Mouse (Mus musculus) forebrain, postnatal 0 days (tissue): ENCODE measurements around the gene Actr5. TPM values are rescaled to one million over a fixed set of nuclear protein-coding genes. Genes with fewer than 3 reads are reported as not detected.

Source experiments
- ATAC-seq: fragments of 200-750 bp; cut with Nextera tagmentation; 2 replicates; pipeline ENCODE4 v1.8.0; 2017; ENCODE audit warnings: mild to moderate bottlenecking, moderate library complexity
- DNase-seq: peaks from one replicate; pipeline ENCODE4 v3.0.0-alpha.2; 2015
- H3K27ac ChIP-seq: fragments of 300-500 bp; sonication (generic); 2 replicates; pipeline ENCODE4 v1.5.1; 2014; ENCODE audit warnings: low read depth, mild to moderate bottlenecking, antibody characterized with exemption, low read length, moderate library complexity, mixed read lengths
- H3K27me3 ChIP-seq: fragments of 300-500 bp; sonication (generic); 2 replicates; pipeline ENCODE4 v1.6.1; 2014; ENCODE audit warnings: mild to moderate bottlenecking, low read length, mixed read lengths; ENCODE audit not compliant: insufficient read depth
- H3K36me3 ChIP-seq: fragments of 300-500 bp; sonication (generic); 2 replicates; pipeline ENCODE4 v1.6.1; 2014; ENCODE audit warnings: mild to moderate bottlenecking, moderate library complexity; ENCODE audit not compliant: insufficient read depth
- H3K4me1 ChIP-seq: fragments of 300-500 bp; sonication (generic); 2 replicates; pipeline ENCODE4 v1.6.1; 2014; ENCODE audit warnings: antibody characterized with exemption; ENCODE audit not compliant: insufficient read depth
- H3K4me2 ChIP-seq: fragments of 300-500 bp; sonication (generic); 2 replicates; pipeline ENCODE4 v1.6.1; 2014; ENCODE audit warnings: low read depth, mild to moderate bottlenecking, moderate library complexity
- H3K4me3 ChIP-seq: fragments of 300-500 bp; sonication (generic); 2 replicates; pipeline ENCODE4 v1.5.1; 2014; ENCODE audit warnings: low read depth, low read length, mixed read lengths
- H3K9ac ChIP-seq: fragments of 300-500 bp; sonication (generic); 2 replicates; pipeline ENCODE4 v1.6.1; 2014; ENCODE audit warnings: mild to moderate bottlenecking
- H3K9me3 ChIP-seq: fragments of 300-500 bp; sonication (generic); 2 replicates; pipeline ENCODE4 v1.6.1; 2016; ENCODE audit warnings: low read length
- CTCF ChIP-seq: sonication (generic); IDR thresholded peaks from 2 replicates; pipeline ENCODE4 v1.5.1; 2016; ENCODE audit warnings: antibody characterized with exemption, control low read depth, low read depth
- WGBS: fragments of 180-500 bp; shearing (Covaris S2); extraction: QIAGEN DNeasy Blood & Tissue Kit; methylation state at CpG from one replicate; pipeline ENCODE4 v1.1.7; 2014; 5-methylcytosine and 5-hydroxymethylcytosine counted together
- polyA plus RNA-seq: library from polyadenylated mRNA; unstranded; fragments of >200 nt; fragmentation: Nextera tagmentation; extraction: Ambion mirVana; gene quantifications from 2 replicates; pipeline ENCODE4 v1.2.1, GENCODE M21; 2015
- total RNA-seq: library from RNA; depleted of rRNA; stranded (reverse); fragments of >200 nt; gene quantifications from 2 replicates; pipeline ENCODE4 v1.2.3, GENCODE M21; 2014

The Actr5 gene
- total and polyA plus RNA-seq, 2 experiments from 2014 or later, result 8.2 to 30.8 TPM

DNA sequence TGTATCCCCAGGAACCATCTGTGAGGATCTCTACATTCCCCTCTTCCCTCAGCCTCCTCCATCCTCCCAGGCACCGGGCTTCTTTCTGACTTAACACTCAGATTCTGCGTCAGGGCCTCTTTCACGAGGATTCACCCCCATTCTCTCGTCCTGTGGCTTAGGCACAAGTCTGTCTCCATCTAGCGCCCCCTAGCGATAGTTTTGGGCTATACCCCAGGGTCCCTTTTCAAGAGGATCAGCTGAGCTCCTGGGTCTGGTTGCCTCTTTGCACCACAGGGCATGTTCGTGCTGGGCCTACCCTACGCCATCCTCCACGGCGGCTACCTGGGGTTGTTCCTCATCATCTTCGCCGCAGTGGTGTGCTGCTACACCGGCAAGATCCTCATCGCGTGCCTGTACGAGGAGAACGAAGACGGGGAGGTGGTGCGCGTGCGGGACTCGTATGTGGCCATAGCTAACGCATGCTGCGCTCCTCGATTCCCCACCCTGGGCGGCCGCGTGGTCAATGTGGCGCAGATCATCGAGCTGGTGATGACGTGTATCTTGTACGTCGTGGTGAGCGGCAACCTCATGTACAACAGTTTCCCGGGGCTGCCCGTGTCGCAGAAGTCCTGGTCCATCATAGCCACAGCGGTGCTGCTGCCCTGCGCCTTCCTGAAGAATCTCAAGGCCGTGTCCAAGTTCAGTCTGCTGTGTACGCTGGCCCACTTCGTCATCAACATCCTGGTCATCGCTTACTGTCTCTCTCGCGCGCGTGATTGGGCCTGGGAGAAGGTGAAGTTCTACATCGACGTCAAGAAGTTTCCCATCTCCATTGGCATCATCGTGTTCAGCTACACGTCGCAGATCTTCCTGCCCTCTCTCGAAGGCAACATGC lies 10.9 kb upstream of the Actr5 start:
- peak overlapping the region; percentile 89 for H3K27ac ChIP-seq
- H3K36me3 ChIP-seq, result no peaks in the 10 kb centered on the region
- peaks cover 27% of the 10 kb centered on the region for H3K27me3 ChIP-seq
- H3K4me1 ChIP-seq, result no peaks in the 10 kb centered on the region
- DNase-seq (peak; percentile 90), ATAC-seq (peak; percentile 46)
- H3K9ac ChIP-seq, result peak overlapping the region; percentile 60
- TF ChIP-seq CTCF, result peak; percentile 78
- WGBS, result 3% methylated on average over 53 of the region's 53 CpGs
- no peaks in the 10 kb centered on the region for H3K9me3 ChIP-seq
- H3K4me3 ChIP-seq, result peak overlapping the region; percentile 43
- H3K4me2 ChIP-seq, result peak overlapping the region; percentile 55

DNA sequence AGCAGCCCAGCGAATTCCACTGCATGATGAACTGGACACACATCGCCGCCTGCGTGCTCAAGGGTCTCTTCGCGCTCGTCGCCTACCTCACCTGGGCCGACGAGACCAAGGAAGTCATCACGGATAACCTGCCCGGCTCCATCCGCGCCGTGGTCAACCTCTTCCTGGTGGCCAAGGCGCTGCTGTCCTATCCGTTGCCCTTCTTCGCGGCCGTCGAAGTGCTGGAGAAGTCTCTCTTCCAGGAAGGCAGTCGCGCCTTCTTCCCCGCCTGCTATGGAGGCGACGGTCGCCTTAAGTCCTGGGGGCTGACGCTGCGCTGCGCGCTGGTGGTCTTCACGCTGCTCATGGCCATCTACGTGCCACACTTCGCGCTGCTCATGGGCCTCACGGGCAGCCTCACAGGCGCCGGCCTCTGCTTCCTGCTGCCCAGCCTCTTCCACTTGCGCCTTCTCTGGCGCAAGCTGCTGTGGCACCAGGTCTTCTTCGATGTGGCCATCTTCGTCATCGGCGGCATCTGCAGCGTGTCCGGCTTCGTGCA lies 10.2 kb upstream of the Actr5 start:
- ATAC-seq, result no peak
- Histone ChIP-seq H3K27me3 (peaks cover 27% of the 10 kb centered on the region), H3K4me1 (no peaks in the 10 kb centered on the region), H3K36me3 (no peaks in the 10 kb centered on the region), H3K27ac (peak overlapping the region; percentile 45; the same call in 1 of the 2 replicates), H3K4me3 (peak overlapping the region; percentile 43), H3K9ac (peak overlapping the region; percentile 41), H3K4me2 (peak overlapping the region; percentile 55), H3K9me3 (no peaks in the 10 kb centered on the region)
- TF ChIP-seq CTCF, result no peak
- peak; percentile 46 for DNase-seq
- 3% methylated on average over 47 of the region's 47 CpGs for WGBS

DNA sequence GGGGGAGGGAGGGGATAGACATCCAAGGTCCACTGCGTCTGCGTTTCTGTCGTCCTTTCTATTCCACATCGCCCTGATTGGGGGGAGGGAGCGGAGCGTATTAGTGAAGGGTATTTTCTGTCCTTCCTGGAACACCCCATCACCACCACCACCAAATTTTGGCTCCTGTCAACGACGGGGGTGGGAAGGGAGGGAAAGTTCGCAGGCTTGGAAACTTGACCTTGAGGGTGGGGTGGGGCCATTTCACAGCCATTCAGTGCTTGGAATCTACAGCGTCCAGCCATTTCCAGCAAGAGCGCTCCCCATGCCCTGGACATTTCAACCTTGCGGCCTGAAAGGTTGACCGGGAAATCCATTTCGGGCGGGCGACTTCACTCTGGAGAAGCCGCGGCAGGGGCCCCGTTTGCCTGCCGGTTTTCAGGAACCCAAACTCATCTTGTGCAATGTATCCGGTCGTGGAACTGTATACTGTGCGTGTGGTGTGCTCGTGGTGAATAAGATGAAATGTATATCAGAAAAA lies 9.5 kb upstream of the Actr5 start:
- Histone ChIP-seq H3K27ac (no peak overlapping the region), H3K27me3 (peaks cover 25% of the 10 kb centered on the region), H3K36me3 (no peaks in the 10 kb centered on the region), H3K4me1 (no peaks in the 10 kb centered on the region), H3K4me2 (peak overlapping the region; percentile 55), H3K9me3 (no peaks in the 10 kb centered on the region), H3K9ac (peak overlapping the region; percentile 41), H3K4me3 (peak overlapping the region; percentile 43)
- no peak for TF ChIP-seq CTCF
- ATAC-seq, result no peak
- DNase-seq, result no peak
- WGBS, result 2% methylated on average over 24 of the region's 24 CpGs

DNA sequence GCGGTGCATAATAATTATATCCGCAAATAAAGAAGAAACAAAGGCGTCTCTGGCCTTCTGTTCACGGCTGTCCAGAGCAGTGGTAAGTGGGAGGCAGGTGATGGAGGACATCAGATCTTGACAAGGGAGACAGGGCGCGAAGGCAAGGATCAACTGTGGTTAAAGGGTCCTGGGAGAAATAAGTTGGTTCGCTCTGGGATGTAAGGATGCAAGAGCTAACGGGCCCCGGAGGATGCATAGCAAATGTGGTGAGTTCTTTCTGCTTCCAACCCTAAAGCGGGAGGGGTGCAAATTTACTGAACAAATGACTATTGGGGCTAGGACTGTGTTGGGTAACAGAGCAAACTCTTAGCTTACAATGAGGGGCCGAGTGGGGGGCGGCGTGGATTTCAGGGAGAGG lies 9.0 kb upstream of the Actr5 start:
- Histone ChIP-seq H3K9me3 (no peaks in the 10 kb centered on the region), H3K27ac (peak overlapping the region; percentile 62; the same call in 1 of the 2 replicates), H3K27me3 (peaks cover 21% of the 10 kb centered on the region), H3K36me3 (no peaks in the 10 kb centered on the region), H3K4me2 (peak overlapping the region; percentile 55), H3K4me3 (peak overlapping the region; percentile 43), H3K9ac (peak overlapping the region; percentile 41), H3K4me1 (no peaks in the 10 kb centered on the region)
- 3% methylated on average over 13 of the region's 13 CpGs for WGBS
- no peak for TF ChIP-seq CTCF
- ATAC-seq (no peak), DNase-seq (peak; percentile 53)

DNA sequence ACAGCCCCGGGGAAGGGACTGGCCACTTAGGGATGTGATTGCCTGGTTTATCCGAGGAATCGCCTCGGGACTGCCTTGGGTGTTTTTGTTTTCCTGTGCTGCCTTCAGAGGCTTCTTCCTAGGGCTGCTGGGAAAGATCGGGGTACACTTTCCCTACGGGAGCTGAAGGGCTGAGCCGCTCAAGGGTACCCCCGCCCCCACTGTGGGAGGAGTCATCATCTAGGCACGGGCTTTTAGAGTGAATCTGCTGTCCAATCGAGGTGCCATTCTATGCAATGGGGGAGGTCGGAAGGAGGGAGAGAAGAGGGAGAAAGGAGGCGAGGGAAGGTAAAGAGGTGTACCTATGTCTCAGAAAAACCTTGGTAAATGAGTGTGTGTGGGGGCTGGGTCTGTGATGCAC lies 8.4 kb upstream of the Actr5 start:
- 2% methylated on average over 12 of the region's 12 CpGs for WGBS
- Histone ChIP-seq H3K27me3 (peaks cover 20% of the 10 kb centered on the region), H3K9ac (peak overlapping the region; percentile 41), H3K4me1 (no peaks in the 10 kb centered on the region), H3K9me3 (no peaks in the 10 kb centered on the region), H3K36me3 (no peaks in the 10 kb centered on the region), H3K27ac (peak overlapping the region; percentile 62), H3K4me3 (peak overlapping the region; percentile 43), H3K4me2 (peak overlapping the region; percentile 55)
- peak; percentile 75 for DNase-seq
- no peak for TF ChIP-seq CTCF
- peak; percentile 80 for ATAC-seq

DNA sequence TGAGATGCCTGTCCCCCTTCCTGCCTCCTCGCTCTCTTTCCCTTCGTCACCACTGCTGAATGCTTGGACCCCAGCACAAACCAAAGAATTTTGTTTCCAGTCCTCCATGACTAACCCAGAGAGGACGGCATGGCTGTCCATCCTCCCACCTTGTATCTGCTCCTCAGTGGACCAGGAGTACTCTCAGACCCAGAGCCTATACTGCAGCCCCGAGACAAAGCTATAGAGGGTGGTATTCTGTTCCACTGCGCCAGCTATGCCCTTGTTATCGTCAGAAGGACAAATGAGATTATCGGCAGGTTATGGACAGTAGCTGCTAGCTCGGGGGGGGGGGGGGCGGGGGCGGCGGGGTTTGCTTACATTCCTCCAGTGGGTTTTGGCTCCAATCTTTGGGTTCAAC lies 7.9 kb upstream of the Actr5 start:
- no peaks in the 10 kb centered on the region for H3K4me1 ChIP-seq
- H3K4me3 ChIP-seq, result peak overlapping the region; percentile 43
- no peaks in the 10 kb centered on the region for H3K36me3 ChIP-seq
- H3K4me2 ChIP-seq, result peak overlapping the region; percentile 55
- no peak for TF ChIP-seq CTCF
- no peaks in the 10 kb centered on the region for H3K9me3 ChIP-seq
- H3K27me3 ChIP-seq, result peaks cover 20% of the 10 kb centered on the region
- peak overlapping the region; percentile 62 for H3K27ac ChIP-seq
- ATAC-seq, result peak; percentile 30; the same call in 1 of the 2 replicates
- WGBS, result 7% methylated on average over 11 of the region's 11 CpGs
- no peak for DNase-seq
- H3K9ac ChIP-seq, result no peak overlapping the region

DNA sequence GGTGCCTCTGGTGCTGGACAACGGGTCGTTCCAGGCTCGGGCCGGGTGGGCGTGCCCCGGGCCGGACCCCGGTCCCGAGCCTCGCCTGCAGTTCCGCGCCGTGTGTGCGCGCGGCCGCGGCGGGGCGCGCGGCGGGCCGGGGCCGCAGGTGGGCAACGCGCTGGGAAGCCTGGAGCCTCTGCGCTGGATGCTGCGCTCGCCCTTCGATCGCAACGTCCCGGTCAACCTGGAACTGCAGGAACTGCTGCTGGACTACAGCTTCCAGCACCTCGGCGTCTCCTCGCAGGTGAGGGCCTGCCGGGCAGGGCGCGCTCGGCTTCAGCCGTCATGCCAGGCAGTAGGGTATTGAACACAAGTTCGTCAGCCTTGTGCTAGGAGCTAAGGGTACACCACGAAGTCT lies 543 bp downstream of the Actr5 start:
- Histone ChIP-seq H3K4me3 (peak overlapping the region; percentile 77), H3K4me1 (peaks cover 11% of the 10 kb centered on the region; the same call in 1 of the 2 replicates), H3K27ac (peak overlapping the region; percentile 74), H3K36me3 (peaks cover 17% of the 10 kb centered on the region; the same call in 1 of the 2 replicates), H3K27me3 (no peaks in the 10 kb centered on the region), H3K4me2 (peak overlapping the region; percentile 80), H3K9me3 (no peaks in the 10 kb centered on the region), H3K9ac (peak overlapping the region; percentile 87)
- WGBS, result under 1% methylated on average over 44 of the region's 44 CpGs
- ATAC-seq, result peak; percentile 49
- no peak for DNase-seq
- no peak for TF ChIP-seq CTCF
